Mouse (Mus musculus) intestine, embryonic 16.5 days (tissue): ENCODE data around the gene Hcar2. TPM values are rescaled to one million over a fixed set of nuclear protein-coding genes. Genes with fewer than 3 reads are reported as not detected.

Experiments used
- ATAC-seq: fragments of 200-750 bp; cut with Nextera tagmentation; 2 replicates; pipeline ENCODE4 v1.8.0; 2017; ENCODE audit warnings: moderate TSS enrichment, moderate library complexity
- H3K27ac ChIP-seq: fragments of 300-500 bp; sonication (generic); 2 replicates; pipeline ENCODE4 v1.5.1; 2014; ENCODE audit warnings: mild to moderate bottlenecking, low read length
- H3K27me3 ChIP-seq: fragments of 300-500 bp; sonication (generic); replicated peaks from 2 replicates; pipeline ENCODE4 v1.6.1; 2014; ENCODE audit warnings: low read length, control low read depth, mixed read lengths; ENCODE audit not compliant: control insufficient read depth, insufficient read depth
- H3K36me3 ChIP-seq: fragments of 300-500 bp; sonication (generic); 2 replicates; pipeline ENCODE4 v1.6.1; 2014; ENCODE audit warnings: low read length, control low read depth; ENCODE audit not compliant: control insufficient read depth, insufficient read depth
- H3K4me1 ChIP-seq: fragments of 300-500 bp; sonication (generic); 2 replicates; pipeline ENCODE4 v1.6.1; 2014; ENCODE audit warnings: low read length, control low read depth, mixed read lengths; ENCODE audit not compliant: control insufficient read depth, insufficient read depth
- H3K4me2 ChIP-seq: fragments of 300-500 bp; sonication (generic); 2 replicates; pipeline ENCODE4 v1.6.1; 2014; ENCODE audit warnings: low read depth, low read length, control low read depth
- H3K4me3 ChIP-seq: fragments of 300-500 bp; sonication (generic); 2 replicates; pipeline ENCODE4 v1.5.1; 2014; ENCODE audit warnings: mild to moderate bottlenecking, low read length
- H3K9ac ChIP-seq: fragments of 300-500 bp; sonication (generic); 2 replicates; pipeline ENCODE4 v1.6.1; 2014; ENCODE audit warnings: low read depth, low read length
- H3K9me3 ChIP-seq: fragments of 300-500 bp; sonication (generic); 2 replicates; pipeline ENCODE4 v1.6.1; 2016; ENCODE audit warnings: low read length, control low read depth; ENCODE audit not compliant: control insufficient read depth
- WGBS: fragments of 180-500 bp; shearing (Covaris S2); extraction: QIAGEN DNeasy Blood & Tissue Kit; methylation state at CpG from one replicate; pipeline ENCODE4 v1.1.7; 2014; 5-methylcytosine and 5-hydroxymethylcytosine counted together
- polyA plus RNA-seq: library from polyadenylated mRNA; unstranded; fragments of >200 nt; fragmentation: Nextera tagmentation; extraction: Ambion mirVana; gene quantifications from 2 replicates; pipeline ENCODE4 v1.2.1, GENCODE M21; 2015

Gene Hcar2
- polyA plus RNA-seq, 1 experiment from 2014 or later, result 0.11 TPM

DNA sequence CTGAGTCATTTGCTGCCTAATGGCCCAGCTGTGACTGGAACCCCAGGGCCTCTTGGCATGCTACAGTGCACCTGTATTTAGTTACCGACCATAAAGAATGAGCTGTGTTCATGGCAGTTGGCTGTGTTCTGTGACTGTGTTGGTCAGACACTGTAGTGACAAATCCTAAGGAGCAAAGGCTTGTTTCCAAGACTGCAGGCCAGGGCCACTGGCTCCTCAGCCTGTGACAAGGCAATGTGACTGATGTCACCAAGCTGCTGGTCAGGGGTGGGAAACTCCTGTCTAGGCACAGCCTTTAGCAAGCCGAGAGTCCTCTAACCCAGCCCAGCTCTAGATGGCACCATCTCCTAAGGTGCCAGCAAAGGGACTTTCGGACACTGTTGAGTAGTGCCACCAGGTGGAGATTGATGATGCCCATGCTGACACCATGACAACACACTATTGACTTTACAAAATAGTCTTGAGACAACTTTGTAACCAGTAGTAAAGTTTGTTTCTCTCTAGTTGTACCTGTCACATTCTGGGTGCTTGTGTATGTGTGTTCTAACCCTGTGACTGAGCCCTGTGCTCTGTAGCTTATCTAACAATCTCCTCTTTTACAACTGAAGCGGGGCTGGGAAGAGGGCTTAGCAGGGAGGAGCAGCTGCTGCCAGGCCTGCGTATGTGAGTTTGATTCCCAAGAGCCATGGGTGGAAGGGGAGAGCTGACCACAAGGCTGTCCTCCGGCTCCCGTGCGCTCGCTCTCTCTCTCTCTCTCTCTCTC lies 44.6 kb downstream of the Hcar2 start:
- Histone ChIP-seq H3K36me3 (no peaks in the 10 kb centered on the region), H3K27ac (no peak overlapping the region), H3K4me3 (no peak overlapping the region), H3K27me3 (no peaks in the 10 kb centered on the region), H3K4me2 (no peak overlapping the region), H3K9me3 (no peaks in the 10 kb centered on the region), H3K9ac (no peak overlapping the region), H3K4me1 (no peaks in the 10 kb centered on the region)
- no peak for ATAC-seq
- WGBS, result 85% methylated on average over 9 of the region's 9 CpGs

DNA sequence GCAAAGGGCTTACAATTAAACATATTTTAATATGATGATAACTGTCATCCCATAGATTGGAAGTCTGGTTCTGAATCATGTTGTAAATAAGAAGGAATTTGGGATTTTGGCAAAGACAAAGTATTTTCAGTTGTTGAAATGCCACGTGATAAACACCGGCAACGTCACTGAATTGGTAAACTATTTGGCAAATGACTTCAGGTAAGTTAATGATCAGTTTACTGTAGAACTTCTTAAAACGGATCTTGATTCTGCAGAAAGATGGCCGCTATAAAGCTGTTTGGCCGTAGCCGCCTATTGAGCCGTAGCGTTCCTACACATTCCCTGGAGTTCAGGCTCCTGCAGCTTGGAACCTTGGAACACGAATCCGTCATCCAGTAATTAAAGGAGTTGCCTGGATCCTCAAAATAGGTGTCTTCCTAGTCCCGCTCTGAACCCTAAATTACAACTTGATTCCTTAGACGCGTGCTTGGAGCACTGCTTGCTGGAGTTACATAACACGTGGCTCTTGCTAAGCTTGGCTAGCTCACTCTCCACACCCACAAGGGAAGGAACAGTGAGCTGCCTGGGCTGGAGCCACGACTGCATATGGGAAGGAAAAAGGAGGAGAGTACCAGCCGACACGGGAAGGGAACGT lies 46.2 kb downstream of the Hcar2 start:
- no peak overlapping the region for H3K4me2 ChIP-seq
- no peak overlapping the region for H3K27ac ChIP-seq
- H3K27me3 ChIP-seq, result no peaks in the 10 kb centered on the region
- no peak overlapping the region for H3K9ac ChIP-seq
- 93% methylated on average over 19 of the region's 19 CpGs for WGBS
- no peak overlapping the region for H3K4me3 ChIP-seq
- H3K36me3 ChIP-seq, result no peaks in the 10 kb centered on the region
- H3K9me3 ChIP-seq, result no peaks in the 10 kb centered on the region
- H3K4me1 ChIP-seq, result no peaks in the 10 kb centered on the region
- no peak for ATAC-seq

DNA sequence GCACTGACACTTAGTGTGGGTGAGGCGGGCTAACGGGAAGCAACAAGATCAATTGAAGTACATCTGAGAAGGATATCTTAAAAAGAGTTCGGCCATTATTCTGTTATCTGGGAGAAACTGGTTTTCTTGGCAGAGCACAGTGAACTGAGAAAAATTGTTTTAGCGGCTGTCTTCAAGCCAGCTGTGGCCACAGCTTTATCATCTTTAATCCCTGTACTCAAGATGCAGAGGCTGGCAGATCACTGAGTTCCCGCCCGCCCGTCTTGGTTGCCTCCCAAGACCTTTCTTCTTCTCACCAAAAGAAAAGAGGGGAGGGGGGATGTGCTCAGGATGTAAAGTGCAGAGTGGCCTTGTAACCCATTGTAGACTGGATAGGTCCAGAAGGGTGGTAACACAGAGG lies 48.4 kb downstream of the Hcar2 start:
- H3K27me3 ChIP-seq, result no peaks in the 10 kb centered on the region
- no peaks in the 10 kb centered on the region for H3K4me1 ChIP-seq
- H3K9me3 ChIP-seq, result no peaks in the 10 kb centered on the region
- H3K4me3 ChIP-seq, result no peak overlapping the region
- no peaks in the 10 kb centered on the region for H3K36me3 ChIP-seq
- ATAC-seq, result no peak
- H3K4me2 ChIP-seq, result no peak overlapping the region
- H3K9ac ChIP-seq, result no peak overlapping the region
- WGBS, result 82% methylated on average over 7 of the region's 7 CpGs
- no peak overlapping the region for H3K27ac ChIP-seq

Other genes with a start within 250 kb of the Hcar2 start
- gene Clip1, start 180.9 kb downstream of the Hcar2 start, polyA plus RNA-seq, result 20.6 and 23.7 TPM in 2 replicates
- gene Zcchc8, start 144.4 kb downstream of the Hcar2 start, polyA plus RNA-seq, result 50.9 and 54.8 TPM in 2 replicates
- 73.3 and 78.0 TPM in 2 replicates for gene Rsrc2, start 116.1 kb downstream of the Hcar2 start, polyA plus RNA-seq
- 14.6 and 15.1 TPM in 2 replicates for gene Kntc1, start 115.8 kb downstream of the Hcar2 start, polyA plus RNA-seq
- 3.2 and 3.4 TPM in 2 replicates for gene Hcar1, start 14.5 kb upstream of the Hcar2 start, polyA plus RNA-seq
- 96.2 and 115 TPM in 2 replicates for gene Denr, start 41.7 kb upstream of the Hcar2 start, polyA plus RNA-seq
- 1.2 and 2.8 TPM in 2 replicates for gene Gm43518, start 61.9 kb upstream of the Hcar2 start, polyA plus RNA-seq
- gene Ccdc62, start 65.2 kb upstream of the Hcar2 start, polyA plus RNA-seq, result 5.1 and 5.2 TPM in 2 replicates
- 33.8 and 34.8 TPM in 2 replicates for gene Hip1r, start 108.1 kb upstream of the Hcar2 start, polyA plus RNA-seq
- 25.7 and 27.1 TPM in 2 replicates for gene Vps37b, start 166.8 kb upstream of the Hcar2 start, polyA plus RNA-seq
- 2.5 and 3.2 TPM in 2 replicates for gene Abcb9, start 230.3 kb upstream of the Hcar2 start, polyA plus RNA-seq
- gene Ogfod2, start 246.8 kb upstream of the Hcar2 start, polyA plus RNA-seq, result 30.5 and 33.6 TPM in 2 replicates